In the genomic region with DNA sequence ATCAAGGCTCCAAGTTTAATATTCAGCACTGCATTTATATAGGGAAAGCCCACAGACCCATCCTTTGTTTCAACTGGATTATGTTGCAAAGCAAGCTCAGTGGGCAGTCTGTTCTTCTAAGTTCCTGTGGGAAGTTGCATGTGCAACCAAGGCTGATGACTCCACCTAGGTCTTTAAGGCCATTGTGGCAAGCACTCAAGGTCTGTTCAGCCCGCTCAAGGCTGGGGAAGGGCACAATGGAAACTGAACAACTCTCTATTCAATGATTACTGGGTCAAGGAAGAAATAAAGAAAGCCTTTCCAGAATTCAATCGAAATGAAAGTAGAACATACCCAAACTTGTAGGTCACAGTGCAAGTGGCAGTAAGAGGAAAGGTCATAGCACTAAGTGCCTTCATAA, we compare ENCODE assay signal across 24 mouse cellular contexts. TPM values are rescaled to one million over a fixed set of nuclear protein-coding genes. Genes with fewer than 3 reads are reported as not detected.
"Had no signal": no experiment of that assay in that cellular context is flagged by ENCODE, and none has a peak within 500 bp of the region (broad histone marks: within the 10 kb centered on the region; RNA-seq: fewer than 3 reads in every experiment).

No protein-coding gene starts in this region.

- H3K27me3 ChIP-seq: liver, embryonic 15.5 days; neural tube, embryonic 12.5 days had no signal

- DNase-seq: kidney, postnatal 10 days; lung, adult 2 months; lung, postnatal 4 days; midbrain, embryonic 14.5 days; right cerebral cortex, postnatal 4 days; spleen, adult 18-20 months; thymus, adult 2 months; thymus, postnatal 25 days had no signal

- H3K4me3 ChIP-seq: left cerebral cortex, adult 2 months; limb, embryonic 10.5 days; liver, embryonic 15.5 days; midbrain, embryonic 10.5 days; neural tube, embryonic 12.5 days had no signal

- H3K36me3 ChIP-seq: limb, embryonic 10.5 days; liver, embryonic 15.5 days; midbrain, embryonic 10.5 days; neural tube, embryonic 12.5 days had no signal

- H3K9me3 ChIP-seq: limb, embryonic 10.5 days; liver, embryonic 15.5 days; midbrain, embryonic 10.5 days; neural tube, embryonic 12.5 days had no signal

- H3K4me2 ChIP-seq: liver, embryonic 11.5 days; liver, embryonic 15.5 days; neural tube, embryonic 12.5 days had no signal

- H3K27ac ChIP-seq: left cerebral cortex, adult 2 months; limb, embryonic 10.5 days; liver, embryonic 15.5 days; midbrain, embryonic 10.5 days; neural tube, embryonic 12.5 days had no signal

- H3K4me1 ChIP-seq: limb, embryonic 10.5 days; liver, embryonic 15.5 days; midbrain, embryonic 10.5 days; neural tube, embryonic 12.5 days had no signal

- ATAC-seq: lung, postnatal 0 days had no signal

- H3K9ac ChIP-seq: liver, embryonic 15.5 days; neural tube, embryonic 12.5 days had no signal

RNA-seq across cellular contexts. Expression of a gene that starts 7.8 kb away (rescaled TPM):
- total RNA-seq: layer of hippocampus, postnatal 25 days; left cerebral cortex, adult 2 months; left cerebral cortex, postnatal 14 days; megakaryocyte, adult 5-6 weeks; monocyte, adult 5-6 weeks; neutrophil, adult 5-6 weeks had no signal
- polyA plus RNA-seq: kidney, embryonic 14.5 days; large intestine, adult 2 months; limb, embryonic 10.5 days; limb, embryonic 14.5 days; liver, embryonic 11.5 days; liver, embryonic 15.5 days; lung, adult 2 months; lung, postnatal 0 days; midbrain, embryonic 10.5 days; midbrain, embryonic 14.5 days; neural tube, embryonic 12.5 days; stomach, embryonic 14.5 days; thymus, adult 2 months had no signal
